Mouse (Mus musculus): Measurements from ENCODE around the gene Cstf3. TPM values are rescaled to one million over a fixed set of nuclear protein-coding genes. Genes with fewer than 3 reads are reported as not detected.

Cstf3 gene
- total and polyA plus RNA-seq, 3 experiments: 17.3 to 50.6 (median 50.3) TPM

- H3K4me3 ChIP-seq (replicated peaks in 1 of 3; ENCODE audit: low read depth in 2 of 3, low read length in 2 of 3, poor library complexity in 1 of 3): no peak overlapping the region
- H3K27me3 ChIP-seq (replicated peaks): no peaks in the 10 kb centered on the region
- TF ChIP-seq POLR2A (IDR thresholded peaks at IDR 0.05; ENCODE audit: low read depth, low read length) (no peak), HCFC1 (IDR thresholded peaks at IDR 0.05; ENCODE audit: low read depth, low read length) (no peak), E2F4 (IDR thresholded peaks at IDR 0.05; ENCODE audit: insufficient replicate concordance, low read depth, low read length) (no peak), POLR2AphosphoS2 (IDR thresholded peaks at IDR 0.05; ENCODE audit: low read depth, low read length) (no peak), ETS1 (conservative IDR thresholded peaks at IDR 0.05; ENCODE audit: low read depth, low read length) (no peak), ZC3H11A (IDR thresholded peaks at IDR 0.05; ENCODE audit: low read depth, low read length) (no peak), USF1 (IDR thresholded peaks at IDR 0.05; ENCODE audit: low read depth, low read length) (no peak), MEF2A (IDR thresholded peaks at IDR 0.05; ENCODE audit: borderline replicate concordance, low read depth, low read length) (no peak), MAFK (IDR thresholded peaks at IDR 0.05; ENCODE audit: insufficient replicate concordance, low read length) (no peak), MYC (IDR thresholded peaks at IDR 0.05; ENCODE audit: low read depth, low read length) (no peak), CHD2 (IDR thresholded peaks at IDR 0.05; ENCODE audit: low read length) (no peak), BHLHE40 (IDR thresholded peaks at IDR 0.05; ENCODE audit: low read depth, low read length) (no peak), CTCF (conservative IDR thresholded peaks at IDR 0.05 in 1 of 2, IDR thresholded peaks at IDR 0.05 in 1 of 2; ENCODE audit: low read depth in 2 of 2, low read length in 2 of 2) (no peak), ZKSCAN1 (IDR thresholded peaks at IDR 0.05; ENCODE audit: borderline replicate concordance, low read depth, low read length) (no peak)
- H3K4me2 ChIP-seq (ENCODE audit: insufficient read depth, low read depth, poor library complexity, severe bottlenecking): no peak overlapping the region
- no peaks in the 10 kb centered on the region for H3K4me1 ChIP-seq (ENCODE audit: control insufficient read depth in 1 of 2, insufficient read depth in 2 of 2)
- no peaks in the 10 kb centered on the region; the same call in 1 of the 2 replicates for H3K79me2 ChIP-seq (replicated peaks; ENCODE audit: control insufficient read depth, extremely low read depth, insufficient read depth, poor library complexity, severe bottlenecking)
- no peak overlapping the region for H3K27ac ChIP-seq (ENCODE audit: insufficient read depth, low read depth)
- in situ Hi-C loops (cut with MboI; ENCODE audit: low pct_ligation_motif_present, low pct_unique_long_range_greater_than_20kb, low sequenced_read_pairs): no loop called here
- H3K9ac ChIP-seq (ENCODE audit: insufficient read depth, low read depth): no peak overlapping the region
- DNase-seq (ENCODE audit: extremely low read depth): no peak
- peaks cover 53 to 86% of the 10 kb centered on the region in 2 experiments for H3K36me3 ChIP-seq (replicated peaks in 1 of 2; ENCODE audit: control insufficient read depth in 1 of 2, insufficient read depth in 1 of 2, low read length in 1 of 2)
- H3K9me3 ChIP-seq (replicated peaks; ENCODE audit: low read length): no peaks in the 10 kb centered on the region
- dilution Hi-C loops (cut with MboI; ENCODE audit: extremely low pct_ligation_motif_present, extremely low pct_unique_long_range_greater_than_20kb, low sequenced_read_pairs): no loop called here
Measured at GRCm38 (mm10) chr2:104658659-104659058, 68.3 kb downstream of the Cstf3 start.

GRCm38 (mm10) chr2:104663372-104664100 lies 73.2 kb downstream of the Cstf3 start:
- peaks cover 48 to 70% of the 10 kb centered on the region in 2 experiments for H3K36me3 ChIP-seq (replicated peaks in 1 of 2; ENCODE audit: control insufficient read depth in 1 of 2, insufficient read depth in 1 of 2, low read length in 1 of 2)

More at GRCm38 (mm10) chr2:104663372-104664100, 73.2 kb downstream of the Cstf3 start:
- Histone ChIP-seq H3K9ac (ENCODE audit: insufficient read depth, low read depth) (no peak overlapping the region), H3K27me3 (replicated peaks) (no peaks in the 10 kb centered on the region), H3K27ac (ENCODE audit: insufficient read depth, low read depth) (no peak overlapping the region), H3K9me3 (replicated peaks; ENCODE audit: low read length) (no peaks in the 10 kb centered on the region), H3K4me2 (ENCODE audit: insufficient read depth, low read depth, poor library complexity, severe bottlenecking) (no peak overlapping the region), H3K4me3 (replicated peaks in 1 of 3; ENCODE audit: low read depth in 2 of 3, low read length in 2 of 3, poor library complexity in 1 of 3) (no peak overlapping the region), H3K4me1 (ENCODE audit: control insufficient read depth in 1 of 2, insufficient read depth in 2 of 2) (no peaks in the 10 kb centered on the region), H3K79me2 (replicated peaks; ENCODE audit: control insufficient read depth, extremely low read depth, insufficient read depth, poor library complexity, severe bottlenecking) (no peaks in the 10 kb centered on the region; the same call in 1 of the 2 replicates)
- in situ Hi-C loops (cut with MboI; ENCODE audit: low pct_ligation_motif_present, low pct_unique_long_range_greater_than_20kb, low sequenced_read_pairs): no loop called here
- no peak for TF ChIP-seq POLR2AphosphoS2 (IDR thresholded peaks at IDR 0.05; ENCODE audit: low read depth, low read length)
- no peak for TF ChIP-seq CTCF (conservative IDR thresholded peaks at IDR 0.05 in 1 of 2, IDR thresholded peaks at IDR 0.05 in 1 of 2; ENCODE audit: low read depth in 2 of 2, low read length in 2 of 2)
- TF ChIP-seq BHLHE40 (IDR thresholded peaks at IDR 0.05; ENCODE audit: low read depth, low read length): no peak
- no peak for TF ChIP-seq JUND (conservative IDR thresholded peaks at IDR 0.05; ENCODE audit: low read depth, low read length)
- TF ChIP-seq SMC3 (IDR thresholded peaks at IDR 0.05; ENCODE audit: low read depth, low read length): no peak
- no peak for TF ChIP-seq GABPA (IDR thresholded peaks at IDR 0.05; ENCODE audit: insufficient replicate concordance, low read depth, low read length)
- TF ChIP-seq MYC (IDR thresholded peaks at IDR 0.05; ENCODE audit: low read depth, low read length): no peak
- TF ChIP-seq EP300 (IDR thresholded peaks at IDR 0.05; ENCODE audit: low read length): no peak
- TF ChIP-seq MEF2A (IDR thresholded peaks at IDR 0.05; ENCODE audit: borderline replicate concordance, low read depth, low read length): no peak
- TF ChIP-seq USF1 (IDR thresholded peaks at IDR 0.05; ENCODE audit: low read depth, low read length): no peak
- TF ChIP-seq ZKSCAN1 (IDR thresholded peaks at IDR 0.05; ENCODE audit: borderline replicate concordance, low read depth, low read length): no peak
- no peak for TF ChIP-seq MXI1 (IDR thresholded peaks at IDR 0.05; ENCODE audit: low read depth, low read length)
- TF ChIP-seq ETS1 (conservative IDR thresholded peaks at IDR 0.05; ENCODE audit: low read depth, low read length): no peak
- no peak for TF ChIP-seq MAFK (IDR thresholded peaks at IDR 0.05; ENCODE audit: insufficient replicate concordance, low read length)
- no peak for TF ChIP-seq MAZ (IDR thresholded peaks at IDR 0.05; ENCODE audit: low read depth, low read length)
- no peak for TF ChIP-seq JUN (IDR thresholded peaks at IDR 0.05; ENCODE audit: insufficient read depth, low read depth, low read length)
- no peak for TF ChIP-seq KAT2A (IDR thresholded peaks at IDR 0.05; ENCODE audit: insufficient replicate concordance, low read length)
- no peak for DNase-seq (ENCODE audit: extremely low read depth)
- dilution Hi-C loops (cut with MboI; ENCODE audit: extremely low pct_ligation_motif_present, extremely low pct_unique_long_range_greater_than_20kb, low sequenced_read_pairs): no loop called here
